Mouse (Mus musculus) heart, adult 2 months (tissue): ENCODE measurements around the gene Otud4. TPM values are rescaled to one million over a fixed set of nuclear protein-coding genes. Genes with fewer than 3 reads are reported as not detected.
A peak's percentile ranks its signal among the peaks of the same experiment; 100 is the strongest.
"Not testable (repeated sequence)": the region's sequence is repeated elsewhere in the genome, so short reads cannot be mapped to it uniquely, and the experiment has no call there.

Source experiments
- DNase-seq, 2 experiments: peaks; one replicate each; pipeline ENCODE4 v3.0.0; 2021
- H3K27ac ChIP-seq: fragments of 200-600 bp; 2 replicates; pipeline ENCODE4 v1.8.1; 2022
- H3K27me3 ChIP-seq: fragments of 200-500 bp; 2 replicates; pipeline ENCODE4 v1.6.1; 2012; ENCODE audit warnings: mild to moderate bottlenecking, low read length, inconsistent platforms, mixed read lengths; ENCODE audit not compliant: control insufficient read depth, insufficient read depth
- H3K36me3 ChIP-seq: fragments of 200-500 bp; 2 replicates; pipeline ENCODE4 v1.6.1; 2012; ENCODE audit warnings: low read length, inconsistent platforms; ENCODE audit not compliant: control insufficient read depth, insufficient read depth
- H3K4me1 ChIP-seq: fragments of 200-500 bp; 2 replicates; pipeline ENCODE4 v1.6.1; 2011; ENCODE audit warnings: low read length; ENCODE audit not compliant: control insufficient read depth, insufficient read depth
- H3K4me3 ChIP-seq: fragments of 200-600 bp; 2 replicates; pipeline ENCODE4 v1.8.1; 2022
- H3K79me2 ChIP-seq: fragments of 200-500 bp; replicated peaks from 2 replicates; pipeline ENCODE4 v1.6.1; 2012; ENCODE audit warnings: mild to moderate bottlenecking, inconsistent platforms, low read length, moderate library complexity, mixed read lengths; ENCODE audit not compliant: control insufficient read depth, insufficient read depth
- H3K9ac ChIP-seq: fragments of 200-500 bp; 2 replicates; pipeline ENCODE4 v1.6.1; 2012; ENCODE audit warnings: low read depth, mild to moderate bottlenecking, control low read depth, inconsistent platforms, low read length, mixed read lengths
- CTCF ChIP-seq: fragments of 200-600 bp; IDR thresholded peaks from 2 replicates; pipeline ENCODE4 v1.8.1; 2022; ENCODE audit warnings: antibody characterized with exemption, mild to moderate bottlenecking, moderate library complexity
- EP300 ChIP-seq: fragments of 200-500 bp; IDR thresholded peaks from 2 replicates; pipeline ENCODE4 v1.6.1; 2011; ENCODE audit warnings: low read depth, low read length, control low read depth; ENCODE audit not compliant: insufficient read depth
- POLR2A ChIP-seq: fragments of 200-500 bp; IDR thresholded peaks from 2 replicates; pipeline ENCODE4 v1.6.1; 2011; ENCODE audit warnings: mild to moderate bottlenecking, low read depth, low read length, control low read depth; ENCODE audit not compliant: insufficient read depth
- WGBS: fragments of 180-500 bp; shearing (Covaris S2); methylation state at CpG from one replicate; pipeline ENCODE4 v1.1.7; 2018; 5-methylcytosine and 5-hydroxymethylcytosine counted together
- intact Hi-C: fragments of 180-260 bp; cut with DNase I; formaldehyde crosslinking; loops from one replicate; pipeline ENCODE4 v1.15.1; 2025
- long read RNA-seq: library from polyadenylated mRNA; stranded (forward); transcript quantifications from one replicate; pipeline ENCODE4 v2.0.0, GENCODE M21; 2021
- polyA plus RNA-seq: library from polyadenylated mRNA; depleted of rRNA; stranded (reverse); fragments of >200 nt; gene quantifications from 2 replicates; pipeline ENCODE4 v1.2.3, GENCODE M21; 2012; rRNA removed
- total RNA-seq, 2 experiments: library from RNA; stranded (reverse); gene quantifications; 2 replicates each; pipeline ENCODE4 v1.2.3; 2021

Gene Otud4
- 10 to 100 TPM; 43.9 to 49.0 TPM for total RNA-seq
- polyA plus RNA-seq, result 19.1 and 27.5 TPM in 2 replicates
- long read RNA-seq, full-length matches to known transcripts, result 6 of 13 reads
- long read RNA-seq, partial matches to known transcripts, result 3 of 13 reads
- long read RNA-seq, other reads (novel, unspliced or antisense), result 4 of 13 reads

- intact Hi-C loops, result loop anchor here (1.0 to 5.0 kb wide), 3 partner anchors 53 to 345 kb away; partner anchors contain the start of genes Abce1 and Anapc10
- Histone ChIP-seq H3K27ac (peak within 1 kb of the TSS; percentile 95), H3K27me3 (no peaks in the 10 kb centered on the region), H3K36me3 (peaks cover 23% of the 10 kb centered on the region), H3K79me2 (peaks cover 3% of the 10 kb centered on the region), H3K4me3 (peak within 1 kb of the TSS; percentile 95), H3K4me1 (peaks cover 3% of the 10 kb centered on the region; the same call in 1 of the 2 replicates), H3K9ac (peak within 1 kb of the TSS; percentile 83)
- WGBS, result under 1% methylated on average over 103 of the region's 103 CpGs
- TF ChIP-seq EP300 (no peak), CTCF (peak; percentile 48)
- DNase-seq, result peak in 1 of 2 experiments; percentile 68
Observed at GRCm38 (mm10) chr8:79639586-79640451, at the start of gene Otud4. Gene Otud4 (plus strand): TSS chr8:79639618.

- TF ChIP-seq POLR2A, result no peak
- no peak for TF ChIP-seq CTCF
- no peak for TF ChIP-seq EP300
- no peak for DNase-seq
- H3K79me2 ChIP-seq, result no peaks in the 10 kb centered on the region
- H3K4me3 ChIP-seq, result no peak overlapping the region
- intact Hi-C loops, result no loop called here
- H3K36me3 ChIP-seq, result no peaks in the 10 kb centered on the region
- H3K27me3 ChIP-seq, result no peaks in the 10 kb centered on the region
- H3K4me1 ChIP-seq, result no peaks in the 10 kb centered on the region
- H3K9ac ChIP-seq, result no peak overlapping the region
- 85% methylated on average over 1 of the region's 1 CpGs for WGBS
- H3K27ac ChIP-seq, result no peak overlapping the region
Observed at GRCm38 (mm10) chr8:79600962-79601361, 38.5 kb upstream of the Otud4 start.

- H3K4me3 ChIP-seq, intact Hi-C loops, H3K27ac ChIP-seq, H3K36me3 ChIP-seq, H3K27me3 ChIP-seq, H3K9ac ChIP-seq, H3K79me2 ChIP-seq, DNase-seq, H3K4me1 ChIP-seq: not testable (repeated sequence)
- TF ChIP-seq CTCF, result peak; percentile 50
- 35% methylated on average over 2 of the region's 2 CpGs for WGBS
Observed at GRCm38 (mm10) chr8:79603204-79603603, 36.2 kb upstream of the Otud4 start.

GRCm38 (mm10) chr8:79606225-79606624 lies 33.2 kb upstream of the Otud4 start:
- Histone ChIP-seq H3K79me2 (no peaks in the 10 kb centered on the region), H3K27me3 (no peaks in the 10 kb centered on the region), H3K9ac (no peak overlapping the region), H3K4me3 (no peak overlapping the region), H3K36me3 (no peaks in the 10 kb centered on the region), H3K27ac (no peak overlapping the region), H3K4me1 (no peaks in the 10 kb centered on the region)
- intact Hi-C loops, result no loop called here
- TF ChIP-seq EP300 (no peak), POLR2A (no peak), CTCF (peak; percentile 34)
- no peak for DNase-seq

- DNase-seq, result no peak
- 48% methylated on average over 5 of the region's 5 CpGs for WGBS
- Histone ChIP-seq H3K4me3 (no peak overlapping the region), H3K4me1 (no peaks in the 10 kb centered on the region), H3K36me3 (no peaks in the 10 kb centered on the region), H3K27ac (no peak overlapping the region), H3K79me2 (no peaks in the 10 kb centered on the region), H3K27me3 (no peaks in the 10 kb centered on the region), H3K9ac (no peak overlapping the region)
- intact Hi-C loops, result no loop called here
- TF ChIP-seq CTCF (no peak), EP300 (no peak), POLR2A (no peak)
Observed at GRCm38 (mm10) chr8:79606751-79607300, 32.6 kb upstream of the Otud4 start.

GRCm38 (mm10) chr8:79608701-79609100 lies 30.7 kb upstream of the Otud4 start:
- H3K4me1 ChIP-seq, result peaks cover 2% of the 10 kb centered on the region
- H3K9ac ChIP-seq, result no peak overlapping the region
- no peak overlapping the region for H3K27ac ChIP-seq
- H3K27me3 ChIP-seq, result no peaks in the 10 kb centered on the region
- DNase-seq, result no peak
- no peak overlapping the region for H3K4me3 ChIP-seq
- no peaks in the 10 kb centered on the region for H3K36me3 ChIP-seq
- WGBS, result 60% methylated on average over 3 of the region's 3 CpGs
- intact Hi-C loops, result no loop called here
- TF ChIP-seq CTCF (no peak), EP300 (no peak), POLR2A (no peak)
- H3K79me2 ChIP-seq, result no peaks in the 10 kb centered on the region
